8 mouse cellular contexts compared by ENCODE assay signal in genomic region chr13:64370173-64370940, GRCm38 (mm10). TPM values are rescaled to one million over a fixed set of nuclear protein-coding genes. Genes with fewer than 3 reads are reported as not detected.
DNase-seq lines count a peak whose midpoint lies in the region; ATAC-seq and TF ChIP-seq lines count a peak whose summit lies in the region.

Gene Ctsl (minus strand): TSS chr13:64370890.

- peak within 1 kb of the TSS; percentile 86 for H3K4me2 ChIP-seq in hindbrain, postnatal 0 days (ENCODE audit: low read depth, low read length)

- peak; percentile 98 for DNase-seq in ZHBTc4 (ENCODE audit: low read depth, low spot score)
- DNase-seq in gastrocnemius, adult 2 months, result peak; percentile 98
- peak; percentile 93 for DNase-seq in hindbrain, postnatal 0 days (ENCODE audit: low spot score)
- DNase-seq in left cerebral cortex, adult 2 months (ENCODE audit: extremely low spot score in 1 of 2, low spot score in 2 of 2), result peak; percentile 91 to 93
- DNase-seq in right cerebral cortex, adult 2 months (ENCODE audit: low spot score in 2 of 2), result peak; percentile 87 to 94
- peak; percentile 94 for DNase-seq in urinary bladder, postnatal 14 days (ENCODE audit: low spot score)

- H3K4me3 ChIP-seq in gastrocnemius, adult 2 months, result peak within 1 kb of the TSS; percentile 96
- H3K4me3 ChIP-seq in hindbrain, postnatal 0 days (ENCODE audit: low read length), result peak within 1 kb of the TSS; percentile 85
- H3K4me3 ChIP-seq in left cerebral cortex, adult 2 months, result peak within 1 kb of the TSS; percentile 88

- H3K36me3 ChIP-seq in hindbrain, postnatal 0 days (ENCODE audit: insufficient read depth, low read length), result peaks cover 14% of the 10 kb centered on the region

- H3K27ac ChIP-seq in gastrocnemius, adult 2 months, result peak within 1 kb of the TSS; percentile 96
- peak within 1 kb of the TSS; percentile 65; the same call in 1 of the 2 replicates for H3K27ac ChIP-seq in hindbrain, postnatal 0 days
- peak within 1 kb of the TSS; percentile 81 for H3K27ac ChIP-seq in left cerebral cortex, adult 2 months

- TF ChIP-seq CTCF in gastrocnemius, adult 2 months (IDR thresholded peaks at IDR 0.05), result no peak
- no peak for TF ChIP-seq CTCF in hindbrain, postnatal 0 days (IDR thresholded peaks at IDR 0.05; ENCODE audit: low read depth)
- TF ChIP-seq CTCF in left cerebral cortex, adult 2 months (IDR thresholded peaks at IDR 0.05), result no peak

- no peaks in the 10 kb centered on the region for H3K9me3 ChIP-seq in hindbrain, postnatal 0 days (ENCODE audit: low read length)

- no peaks in the 10 kb centered on the region for H3K27me3 ChIP-seq in hindbrain, postnatal 0 days (ENCODE audit: insufficient read depth, low read length)

- 0% methylated on average over 43 of the region's 43 CpGs for WGBS in hindbrain, postnatal 0 days

- peak within 1 kb of the TSS; percentile 81 for H3K9ac ChIP-seq in hindbrain, postnatal 0 days (replicated peaks; ENCODE audit: low read length)

- peak; percentile 95 for ATAC-seq in common myeloid progenitor, adult 5-6 weeks (replicated peaks; ENCODE audit: low read depth, poor library complexity, severe bottlenecking)
- peak; percentile 99 for ATAC-seq in hindbrain, postnatal 0 days
- peak; percentile 91 for ATAC-seq in megakaryocyte, adult 5-6 weeks (ENCODE audit: poor library complexity, severe bottlenecking)

- intact Hi-C loops in gastrocnemius, adult 2 months (cut with DNase I), result loop anchor here (2.0 kb wide), 2 partner anchors 58 to 60 kb away; partner anchors contain the start of gene Aaed1
- intact Hi-C loops in left cerebral cortex, adult 2 months (cut with DNase I), result loop anchor here (1.0 to 5.0 kb wide), 3 partner anchors 56 to 208 kb away; partner anchors contain the start of genes Cdk20 and Habp4

- H3K4me1 ChIP-seq in hindbrain, postnatal 0 days (ENCODE audit: insufficient read depth, low read length), result no peaks in the 10 kb centered on the region; the same call in 1 of the 2 replicates

RNA-seq across cellular contexts. Expression of gene Ctsl, which starts in this region (rescaled TPM):
- 52.0 and 75.0 TPM in 2 replicates for total RNA-seq in common myeloid progenitor, adult 5-6 weeks (2017)
- total RNA-seq in gastrocnemius, adult 2 months (2021), result 100 to 1,000 TPM; 111 to 149 TPM
- total RNA-seq in hindbrain, postnatal 0 days (2014; rRNA removed), result 103 and 116 TPM in 2 replicates
- 203 and 219 TPM in 2 replicates for polyA plus RNA-seq in hindbrain, postnatal 0 days (2015; fragmentation: Nextera tagmentation; extraction: Ambion mirVana)
- total RNA-seq in left cerebral cortex, adult 2 months (2021), result 100 to 1,000 TPM; 120 to 129 TPM
- 44.5 and 56.8 TPM in 2 replicates for total RNA-seq in megakaryocyte, adult 5-6 weeks (2015)
- 50.3 and 57.5 TPM in 2 replicates for total RNA-seq in megakaryocyte, adult 5-6 weeks (2017)

Comparison
In these comparisons a context has a peak if more than half of its experiments do, and no peak if none do; other contexts are left out.
1. Peak in every context shown above with its lines: DNase-seq, ATAC-seq, H3K4me3 ChIP-seq and H3K27ac ChIP-seq.